Mouse (Mus musculus) cortical plate, adult 2 months (tissue): ENCODE data around the gene Gnaq.

Experiments used
- CTCF ChIP-seq: fragments of 200-500 bp; IDR thresholded peaks from 2 replicates; pipeline ENCODE4 v1.5.1; 2011; ENCODE audit warnings: mild to moderate bottlenecking, control low read depth, low read length; ENCODE audit not compliant: insufficient read depth; ENCODE audit errors: extremely low read depth
- POLR2A ChIP-seq: fragments of 200-500 bp; IDR thresholded peaks from 2 replicates; pipeline ENCODE4 v1.6.1; 2011; ENCODE audit warnings: mild to moderate bottlenecking, low read length, control low read depth; ENCODE audit not compliant: insufficient read depth; ENCODE audit errors: extremely low read depth

- TF ChIP-seq POLR2A, result no peak
- no peak for TF ChIP-seq CTCF
Measured at GRCm38 (mm10) chr19:16291088-16291487, 158.5 kb downstream of the Gnaq start.
